In genomic region chr15:103315979-103316776, GRCm38 (mm10) we compare ENCODE assay signal across 9 mouse cellular contexts. TPM values are rescaled to one million over a fixed set of nuclear protein-coding genes. Genes with fewer than 3 reads are reported as not detected.
DNase-seq lines count a peak whose midpoint lies in the region; ATAC-seq lines count a peak whose summit lies in the region.
"Had no signal": no experiment of that assay in that cellular context is flagged by ENCODE, and none has a peak within 500 bp of the region (broad histone marks: within the 10 kb centered on the region; RNA-seq: fewer than 3 reads in every experiment).

No protein-coding gene starts in this region.

- peak; percentile 17; the same call in 1 of the 2 replicates for ATAC-seq in megakaryocyte progenitor cell, adult 5-6 weeks (replicated peaks; ENCODE audit: poor library complexity)

- peak; percentile 40 for DNase-seq in cerebellum, adult 9-11 months
- DNase-seq in cerebellum, adult 11-12 months, result no peak
- peak; percentile 20 for DNase-seq in lung, postnatal 25 days (ENCODE audit: low spot score)
- DNase-seq in lung, postnatal 36 days, result no peak
- peak; percentile 81 to 83 for DNase-seq in gastrocnemius, postnatal 36 days
- DNase-seq in kidney, postnatal 10 days, result no peak
- no peak for DNase-seq in thymus, postnatal 25 days

- intact Hi-C loops in gastrocnemius, postnatal 36 days (cut with DNase I), result no loop called here

RNA-seq across cellular contexts. Expression of gene Gpr84, which starts 5.8 kb away (rescaled TPM):
- not detected for total RNA-seq in gastrocnemius, postnatal 36 days (2021)
- 1.8 and 3.4 TPM in 2 replicates for total RNA-seq in megakaryocyte progenitor cell, adult 5-6 weeks (2015)
- total RNA-seq in megakaryocyte progenitor cell, adult 5-6 weeks (2017), result 1.8 and 2.3 TPM in 2 replicates

RNA-seq across cellular contexts. Expression of gene Zfp385a, which starts 23.7 kb away (rescaled TPM):
- total RNA-seq in gastrocnemius, postnatal 36 days (2021), result 10 to 100 TPM in 1 of 2 experiments, 1 to 10 TPM in 1; 8.7 to 12.7 TPM
- 11.5 and 12.4 TPM in 2 replicates for total RNA-seq in megakaryocyte progenitor cell, adult 5-6 weeks (2015)
- total RNA-seq in megakaryocyte progenitor cell, adult 5-6 weeks (2017), result 2.0 and 3.2 TPM in 2 replicates

RNA-seq across cellular contexts. Expression of gene Copz1, which starts 43.7 kb away (rescaled TPM):
- total RNA-seq in gastrocnemius, postnatal 36 days (2021), result 10 to 100 TPM; 33.4 to 34.6 TPM
- 245 and 256 TPM in 2 replicates for total RNA-seq in megakaryocyte progenitor cell, adult 5-6 weeks (2015)
- total RNA-seq in megakaryocyte progenitor cell, adult 5-6 weeks (2017), result 75.9 and 91.4 TPM in 2 replicates

RNA-seq across cellular contexts. Expression of gene Itga5, which starts 50.4 kb away (rescaled TPM):
- total RNA-seq in gastrocnemius, postnatal 36 days (2021), result 1 to 10 TPM; 8.7 to 9.1 TPM
- 16.4 and 17.3 TPM in 2 replicates for total RNA-seq in megakaryocyte progenitor cell, adult 5-6 weeks (2015)
- total RNA-seq in megakaryocyte progenitor cell, adult 5-6 weeks (2017), result 8.4 and 10.5 TPM in 2 replicates

RNA-seq across cellular contexts. Expression of gene Nfe2, which starts 58.0 kb away (rescaled TPM):
- total RNA-seq in gastrocnemius, postnatal 36 days (2021), result not detected
- 115 and 140 TPM in 2 replicates for total RNA-seq in megakaryocyte progenitor cell, adult 5-6 weeks (2015)
- total RNA-seq in megakaryocyte progenitor cell, adult 5-6 weeks (2017), result 126 and 148 TPM in 2 replicates
- total RNA-seq: layer of hippocampus, adult 8-10 months had no signal

Comparison
In these comparisons a context has a peak if more than half of its experiments do, and no peak if none do; other contexts are left out.
1. DNase-seq: peak in cerebellum, adult 9-11 months (single experiment), lung, postnatal 25 days (single experiment) and gastrocnemius, postnatal 36 days (2 of 2); none in cerebellum, adult 11-12 months (single experiment), lung, postnatal 36 days (single experiment), kidney, postnatal 10 days (single experiment) and thymus, postnatal 25 days (single experiment).